Mouse (Mus musculus): ENCODE measurements at regions not wholly inside any gene's neighbourhood (a gene's known extent, or its start where the extent isn't known, plus 50 kb on each side); places are given as distances from the start of the nearest gene placed in this dataset.
"Not testable (repeated sequence)": the region's sequence is repeated elsewhere in the genome, so short reads cannot be mapped to it uniquely, and the experiment has no call there.

DNA sequence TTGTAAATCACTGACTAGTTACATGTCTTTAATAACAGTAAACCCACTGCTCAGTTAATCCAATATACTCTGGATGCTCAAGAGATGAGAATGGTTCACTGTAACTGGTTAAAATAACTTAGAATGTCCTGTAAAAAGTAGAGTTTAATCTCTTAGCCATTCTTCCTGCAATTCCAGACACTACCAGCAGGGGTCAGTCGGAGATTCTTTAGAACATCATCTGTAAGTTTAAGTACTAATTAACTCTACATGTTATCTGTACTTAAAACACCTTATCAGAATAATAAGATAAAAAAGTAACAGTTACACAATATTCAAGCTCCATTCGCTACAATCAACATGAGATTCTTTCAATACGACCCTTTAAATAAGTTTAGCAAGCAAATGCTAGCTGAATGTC is 58.7 kb upstream of the Olig3 start:
- DNase-seq (ENCODE audit: low spot score) = no peak

DNA sequence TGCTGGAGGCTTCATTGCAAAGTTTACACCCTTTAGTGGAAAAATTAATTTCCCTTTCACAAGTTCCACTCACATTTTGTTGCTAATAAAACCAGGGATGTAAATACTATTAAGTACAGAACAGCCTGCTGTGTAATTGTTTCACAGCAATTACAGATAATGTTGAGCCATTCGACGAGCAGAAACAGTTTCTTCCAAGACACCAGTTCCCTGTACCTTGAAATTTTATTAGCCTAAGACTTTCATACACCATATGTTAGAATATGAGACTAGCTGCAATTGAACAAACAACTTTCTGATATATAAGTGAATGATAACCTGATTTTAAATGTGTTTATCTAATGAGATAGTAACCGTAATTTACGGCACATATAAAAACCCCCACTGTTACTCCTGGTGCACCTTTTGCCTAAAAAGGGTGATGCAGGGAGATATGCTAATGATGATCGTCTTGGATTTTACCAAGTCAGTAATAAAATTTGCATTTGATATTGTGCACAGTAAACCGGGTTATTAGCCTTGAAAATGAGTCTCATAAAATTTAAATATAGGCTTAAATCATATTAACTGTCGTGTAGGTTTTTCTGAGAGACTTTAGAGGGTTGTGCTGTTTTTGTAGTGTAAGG is 60.8 kb upstream of the Olig3 start:
- no peak for DNase-seq (ENCODE audit: low spot score)

DNA sequence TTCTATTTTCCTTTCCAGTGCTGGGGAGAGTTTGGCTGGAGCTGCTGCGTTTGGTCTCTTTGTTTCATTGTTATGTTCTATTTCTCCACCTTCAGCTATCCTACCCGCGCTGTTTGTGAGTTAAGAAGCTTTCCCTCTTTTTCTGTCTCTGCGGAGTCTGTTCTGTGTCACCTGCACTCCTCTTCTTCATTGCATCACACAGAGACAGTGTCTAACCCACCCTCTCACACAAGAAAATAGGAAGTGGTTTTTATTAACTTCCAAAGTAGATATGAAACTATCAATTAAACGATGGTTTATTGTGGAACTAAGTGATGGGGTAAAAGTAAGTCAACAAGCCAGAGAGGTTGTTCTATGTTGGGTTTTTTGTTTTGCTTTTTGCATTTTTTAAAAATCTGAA is 64.9 kb upstream of the Olig3 start:
- no peak for DNase-seq (ENCODE audit: low spot score)

DNA sequence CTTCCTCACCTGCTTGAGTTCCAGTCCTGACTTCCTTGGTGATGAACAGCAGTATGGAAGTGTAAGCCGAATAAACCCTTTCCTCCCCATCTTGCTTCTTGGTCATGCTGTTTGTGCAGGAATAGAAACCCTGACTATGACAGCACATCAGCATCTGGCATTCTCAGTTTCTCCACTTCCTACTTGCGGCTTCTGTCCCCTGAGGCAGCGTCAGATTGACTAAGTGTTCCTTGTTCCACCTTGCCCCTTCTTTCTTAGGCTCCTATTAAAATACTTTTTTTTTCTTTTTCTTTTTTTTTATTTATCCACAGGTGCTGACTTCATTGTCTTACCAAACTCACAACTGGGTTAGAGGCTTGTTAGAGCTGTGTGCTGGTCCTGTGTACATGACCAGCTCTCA is 65.3 kb upstream of the Olig3 start:
- DNase-seq (ENCODE audit: low spot score) = not testable (repeated sequence)

DNA sequence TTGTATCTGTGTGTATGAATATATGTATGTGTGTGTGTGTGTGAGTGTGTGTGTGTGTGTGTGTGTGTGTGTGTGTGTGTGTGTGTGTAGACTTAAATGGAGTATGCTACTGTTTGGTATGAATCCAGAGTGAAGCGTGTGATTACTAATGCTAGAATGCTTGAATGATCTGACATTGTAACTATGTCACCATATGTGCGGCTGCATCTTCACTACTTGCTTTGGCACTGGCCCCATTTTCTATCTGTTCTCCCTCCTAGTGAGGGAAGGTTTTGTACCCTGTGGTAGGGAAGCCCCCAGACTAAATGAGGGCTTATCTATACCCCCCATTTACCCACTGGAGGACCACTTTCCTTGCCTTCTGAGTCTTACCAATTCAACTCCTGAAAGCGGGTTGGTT is 74.2 kb upstream of the Olig3 start:
- DNase-seq (ENCODE audit: low spot score) = no peak

DNA sequence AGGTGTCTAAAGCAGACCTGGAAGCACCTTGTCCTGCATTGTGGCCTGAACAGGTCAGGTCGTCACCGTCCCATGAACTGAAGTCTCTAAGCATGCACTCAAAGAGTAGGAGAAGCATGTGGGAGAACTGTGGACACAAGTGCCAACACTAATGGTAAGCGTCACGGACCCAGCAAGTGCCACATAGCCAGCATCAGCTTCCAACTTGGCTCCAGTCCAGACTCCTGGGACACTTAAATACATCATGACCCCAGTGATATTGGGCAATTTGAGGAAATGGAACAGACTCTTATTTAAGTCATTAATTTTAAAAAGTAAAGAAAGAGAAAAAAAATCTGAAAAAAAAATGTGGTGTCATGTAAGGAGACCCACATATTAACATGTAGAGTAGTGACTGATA is 75.3 kb upstream of the Olig3 start:
- no peak for DNase-seq (ENCODE audit: low spot score)

DNA sequence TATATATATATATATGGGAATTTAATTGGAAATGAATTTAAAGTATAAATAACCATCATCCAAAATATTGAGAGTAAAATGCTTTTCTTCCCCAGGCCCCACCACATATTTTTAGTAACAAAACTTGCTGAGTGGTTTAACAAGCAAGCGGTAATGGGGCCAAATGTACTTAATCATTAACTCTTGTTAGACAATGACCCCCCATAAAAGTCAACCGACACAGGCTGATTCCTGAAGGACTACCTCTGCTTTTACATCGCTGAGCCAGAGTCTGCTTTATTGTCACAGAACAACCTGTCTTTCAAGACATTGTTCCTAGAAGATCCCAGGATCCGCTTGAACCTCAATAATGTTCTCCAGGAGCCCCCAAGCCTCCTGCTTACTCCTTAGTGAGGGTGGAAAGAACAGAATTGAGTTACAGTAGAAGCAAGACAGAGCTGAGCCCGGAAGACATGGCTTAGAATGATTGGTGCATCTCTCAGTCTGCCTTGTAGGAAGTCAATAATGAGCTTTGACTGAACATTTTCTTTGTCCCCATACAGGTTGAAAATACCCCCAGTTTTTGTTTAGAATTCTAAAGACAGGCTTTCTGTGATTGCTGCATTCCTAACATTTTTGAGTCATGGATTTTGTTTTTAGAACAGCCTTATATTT is 78.0 kb upstream of the Olig3 start:
- DNase-seq (ENCODE audit: low spot score) = no peak

DNA sequence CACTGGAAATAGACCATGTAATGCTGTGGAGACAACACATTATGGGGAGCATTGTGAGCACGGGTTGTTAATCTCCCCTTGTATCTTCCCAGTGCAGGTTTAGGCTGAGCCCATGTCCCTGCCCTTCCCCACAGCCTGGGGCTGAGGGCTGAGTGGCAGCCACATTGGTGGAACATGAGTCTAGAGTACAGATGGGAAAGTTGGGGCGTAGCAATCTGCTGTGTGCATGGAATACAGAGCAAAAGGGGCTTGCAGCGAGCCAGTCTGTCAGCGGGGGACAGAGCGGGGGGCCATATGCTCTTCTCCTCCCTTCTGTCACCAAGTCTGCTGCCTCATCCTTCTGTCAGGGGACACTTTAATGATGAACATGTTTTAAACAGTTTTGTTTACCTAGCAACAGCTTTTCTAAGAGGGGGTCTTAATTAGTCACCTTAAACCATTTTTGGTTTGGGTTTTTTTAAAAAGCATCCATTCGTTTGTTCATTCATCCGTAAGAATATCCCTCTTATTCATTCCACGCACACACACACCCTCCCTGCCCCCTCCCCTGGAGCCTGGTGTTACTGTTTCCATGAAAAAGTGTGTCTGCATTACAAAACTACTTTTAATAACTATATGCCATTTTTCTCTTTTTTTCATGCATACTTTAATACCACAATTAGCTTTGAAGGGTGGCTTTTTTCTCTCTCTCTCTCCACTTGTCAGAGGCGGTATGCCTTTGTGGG is 79.1 kb upstream of the Olig3 start:
- no peak for DNase-seq (ENCODE audit: low spot score)

DNA sequence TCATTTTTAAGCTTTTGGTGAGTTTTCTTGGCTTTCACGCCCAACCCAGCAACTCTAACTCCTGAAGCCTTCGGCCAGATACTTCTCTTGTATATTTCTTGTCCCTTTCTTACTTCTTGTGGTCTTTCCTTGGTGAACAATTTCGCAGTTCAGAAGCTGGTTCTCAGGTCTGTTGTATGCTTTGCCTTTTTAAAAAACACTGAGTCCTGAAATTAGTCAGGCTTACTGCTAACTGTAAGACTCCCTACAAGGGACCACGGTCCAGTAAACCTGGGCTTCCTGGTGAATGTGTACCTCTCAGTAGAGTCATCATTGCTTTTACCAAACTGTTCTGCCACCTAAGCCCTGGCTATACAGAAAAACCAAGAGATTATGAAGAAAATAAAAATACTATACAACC is 81.3 kb upstream of the Olig3 start:
- no peak for DNase-seq (ENCODE audit: low spot score)

DNA sequence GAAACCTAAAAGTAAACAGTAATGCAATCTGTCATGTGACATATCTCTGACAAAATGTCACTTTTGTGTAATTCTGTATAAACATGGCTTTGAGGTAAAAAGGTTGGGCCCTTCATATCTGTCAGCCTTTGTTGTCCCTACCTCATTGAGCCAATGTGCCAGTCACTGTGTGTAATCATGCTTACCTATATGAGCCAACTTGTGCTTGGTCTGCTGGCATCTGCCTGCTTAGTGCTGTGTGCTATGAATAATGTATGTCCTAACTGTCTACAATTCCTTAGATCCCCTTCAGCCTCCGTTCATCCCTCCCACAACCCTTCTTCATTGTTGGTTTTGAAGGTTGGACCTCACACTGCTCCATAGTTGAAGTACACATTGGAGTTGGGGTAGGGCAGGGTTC is 86.9 kb upstream of the Olig3 start:
- no peak for DNase-seq (ENCODE audit: low spot score)

DNA sequence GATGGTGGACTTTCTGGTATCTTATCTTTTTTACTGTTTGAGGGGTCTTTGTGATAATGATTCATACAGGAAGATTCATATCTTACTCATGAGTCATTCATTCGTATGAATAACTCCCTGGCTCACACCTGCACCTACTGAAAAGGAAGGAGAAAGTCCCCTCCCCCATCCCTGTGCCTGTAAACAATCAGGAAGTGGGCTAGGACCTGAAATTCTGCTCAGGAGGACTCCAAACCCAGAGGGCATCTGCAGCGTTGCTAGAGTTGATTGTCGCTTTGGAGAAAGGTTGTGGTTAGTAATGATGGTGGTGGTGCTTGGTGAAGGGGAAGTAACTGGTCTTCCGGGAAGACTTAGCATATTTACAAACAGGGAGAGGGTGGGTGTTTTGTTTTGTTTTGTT is 88.3 kb upstream of the Olig3 start:
- DNase-seq (ENCODE audit: low spot score) = no peak

DNA sequence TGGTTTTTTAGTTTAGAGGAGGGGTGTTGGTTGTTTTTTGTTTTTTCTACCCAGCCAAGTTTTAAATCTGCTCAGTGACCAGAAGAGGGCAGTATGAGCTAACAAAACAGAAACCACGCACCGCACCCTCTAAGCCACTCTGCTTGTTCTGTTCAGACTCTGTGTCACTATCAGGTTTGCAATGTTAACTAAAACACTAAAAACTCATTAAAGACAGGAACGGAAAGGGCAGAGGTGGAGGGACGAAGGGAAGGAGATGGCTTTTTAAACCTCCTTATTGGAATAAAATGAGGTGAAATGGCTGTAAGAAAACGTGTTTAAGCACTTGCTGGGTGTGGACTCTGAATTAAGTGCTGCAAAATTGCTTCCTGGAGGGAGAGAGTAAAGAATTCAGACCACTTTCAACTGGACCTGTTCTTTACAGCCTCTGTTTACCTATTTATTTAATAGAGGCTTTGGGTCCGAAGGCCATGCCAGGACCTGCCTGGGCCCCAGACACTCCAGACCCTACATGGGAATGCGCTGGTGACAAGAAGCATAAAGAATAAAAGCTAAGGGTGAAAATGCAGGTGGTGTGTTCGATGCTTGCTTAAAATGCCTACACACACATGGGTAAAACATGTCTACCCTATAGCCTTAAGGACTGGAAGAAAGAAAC is 116.1 kb upstream of the Olig3 start:
- peak; percentile 42 for DNase-seq (ENCODE audit: low spot score)

DNA sequence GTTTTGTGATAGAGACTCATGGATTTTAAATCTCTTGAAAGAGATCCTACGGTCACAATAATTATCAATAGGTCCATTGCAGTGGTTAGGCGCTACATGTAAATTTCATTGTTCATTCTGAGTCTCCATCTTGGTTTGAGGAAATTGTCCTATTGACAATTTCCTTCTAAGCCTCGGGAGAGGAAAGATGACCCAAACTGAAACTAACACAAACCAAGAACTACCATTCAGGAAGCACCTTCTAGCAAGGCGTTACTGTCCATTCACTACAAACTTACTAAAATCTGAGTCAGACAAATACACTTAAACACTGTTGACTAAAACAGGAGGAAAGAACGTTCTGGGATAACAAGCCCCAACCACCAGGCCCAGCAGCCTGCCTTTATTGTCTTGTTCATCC is 140.1 kb upstream of the Olig3 start:
- no peak for DNase-seq (ENCODE audit: low spot score)

DNA sequence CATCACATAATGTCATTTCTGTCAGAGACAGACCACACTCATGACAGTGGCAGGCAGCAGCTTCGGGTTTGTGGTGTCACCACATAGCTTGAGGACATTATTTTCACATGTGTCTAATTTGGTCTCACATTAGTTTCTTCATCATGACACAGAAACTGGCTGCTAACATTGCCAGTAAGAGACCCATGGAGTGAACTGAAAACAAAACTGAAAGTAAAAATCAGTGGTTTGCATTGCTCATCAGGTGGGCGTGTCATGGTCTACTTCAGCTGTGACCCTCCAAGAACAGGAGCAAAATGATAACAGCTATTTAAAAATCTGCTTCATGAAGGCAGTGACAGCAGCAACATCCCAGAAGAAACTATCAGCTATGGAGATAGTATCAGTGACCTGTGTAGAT is 146.6 kb upstream of the Olig3 start:
- DNase-seq (ENCODE audit: low spot score) = no peak

DNA sequence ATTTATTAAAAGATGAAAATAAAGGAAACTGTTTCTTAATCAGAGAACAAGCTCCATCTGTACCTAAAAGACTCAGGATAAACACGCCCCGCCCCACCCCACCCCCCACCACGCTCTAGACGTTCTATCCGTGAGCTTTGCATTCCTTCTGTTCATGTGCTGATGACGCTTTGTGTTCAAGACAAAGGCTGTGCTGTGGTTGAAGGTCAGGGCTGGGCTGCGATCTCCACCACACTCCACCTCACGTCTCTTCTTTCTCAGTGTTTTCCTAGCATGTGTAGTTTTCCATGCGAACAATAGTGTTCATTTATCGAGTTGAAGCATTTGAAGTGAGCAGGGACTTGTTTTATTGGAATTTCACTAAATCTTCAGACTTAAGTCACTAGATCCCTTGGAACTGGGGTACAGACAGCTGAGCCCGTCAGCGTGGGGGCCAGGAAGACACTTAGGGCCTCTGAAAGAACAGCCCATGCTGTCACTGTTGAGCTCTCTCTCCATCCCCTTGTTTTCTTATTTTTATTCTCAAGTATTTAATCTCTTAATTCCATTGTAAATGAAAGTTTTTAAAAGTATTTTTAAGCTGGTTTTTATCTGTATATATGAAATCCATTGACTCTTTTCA is 148.1 kb upstream of the Olig3 start:
- no peak for DNase-seq (ENCODE audit: low spot score)

DNA sequence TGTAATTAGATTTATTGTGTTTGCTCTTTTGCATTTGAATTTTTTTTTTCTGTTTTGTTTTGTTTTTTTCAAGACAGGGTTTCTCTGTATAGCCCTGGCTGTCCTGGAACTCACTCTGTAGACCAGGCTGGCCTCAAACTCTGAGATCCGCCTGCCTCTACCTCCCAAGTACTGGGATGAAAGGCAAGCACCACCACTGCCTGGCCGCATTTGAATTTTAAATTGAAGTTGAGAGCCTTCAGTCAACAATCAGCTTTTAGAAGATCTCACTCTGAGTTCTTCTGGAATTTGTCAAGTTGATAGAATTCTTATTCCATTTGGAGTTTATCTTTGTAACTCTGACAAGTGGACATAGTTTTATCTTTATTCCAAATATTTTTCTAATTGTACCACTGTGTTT is 148.8 kb upstream of the Olig3 start:
- DNase-seq (ENCODE audit: low spot score) = no peak

DNA sequence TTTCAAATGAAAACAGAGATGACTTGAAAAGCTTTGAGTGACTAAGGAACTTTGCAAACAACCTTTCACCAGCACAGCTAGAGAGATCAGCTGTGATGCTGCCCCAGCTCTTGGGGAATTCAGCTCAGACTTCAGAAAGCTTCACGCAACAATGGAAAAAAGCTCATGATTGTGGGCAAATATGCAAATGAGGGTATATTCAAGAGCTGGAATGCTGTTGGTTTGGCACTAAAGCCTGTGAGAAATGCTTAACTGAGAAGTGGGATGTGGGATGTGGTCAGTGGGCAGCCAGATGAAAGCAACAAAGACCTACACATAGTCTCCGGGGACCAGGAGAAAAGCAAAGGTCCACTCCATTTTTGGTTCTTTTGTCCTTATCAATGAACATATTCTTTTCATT is 156.0 kb upstream of the Olig3 start:
- no peak for DNase-seq (ENCODE audit: low spot score)

DNA sequence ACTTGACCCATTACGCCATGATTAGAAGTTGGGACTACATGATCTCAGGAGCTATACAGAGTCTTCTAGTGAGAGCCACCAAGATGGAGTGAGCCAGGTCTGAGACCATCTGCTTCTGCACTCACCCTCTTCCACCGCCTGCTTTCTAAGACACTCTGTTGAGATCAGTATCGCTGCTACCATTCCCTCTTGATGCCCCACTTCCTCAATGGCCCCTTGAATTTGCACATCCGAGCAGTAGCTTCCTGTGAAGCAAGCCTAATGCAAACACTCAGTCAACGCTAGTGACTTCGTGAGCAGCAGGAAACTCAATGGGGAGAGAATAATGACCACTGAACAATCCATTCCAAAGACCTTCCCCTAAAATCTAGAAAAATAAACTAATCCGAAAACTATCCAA is 160.7 kb upstream of the Olig3 start:
- DNase-seq (ENCODE audit: low spot score) = no peak

DNA sequence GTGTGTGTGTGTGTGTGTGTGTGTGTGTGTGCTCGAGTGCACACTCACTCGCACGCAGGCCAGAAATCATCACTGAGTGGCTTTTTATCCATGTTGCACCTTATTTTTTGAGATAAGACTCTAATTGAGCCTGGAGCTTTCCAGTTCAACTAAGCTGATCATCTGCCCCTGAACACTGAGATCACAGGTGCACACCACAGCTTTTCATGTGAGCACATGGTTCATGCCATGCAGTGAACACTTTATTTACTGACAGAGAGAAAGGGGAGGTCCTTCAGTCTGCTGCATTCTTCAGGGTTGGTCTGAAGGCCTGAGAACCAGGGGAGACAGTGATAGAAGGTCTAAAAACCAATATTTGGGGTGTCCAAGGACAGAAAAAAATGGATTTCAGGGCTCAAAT is 161.7 kb upstream of the Olig3 start:
- DNase-seq (ENCODE audit: low spot score) = no peak

DNA sequence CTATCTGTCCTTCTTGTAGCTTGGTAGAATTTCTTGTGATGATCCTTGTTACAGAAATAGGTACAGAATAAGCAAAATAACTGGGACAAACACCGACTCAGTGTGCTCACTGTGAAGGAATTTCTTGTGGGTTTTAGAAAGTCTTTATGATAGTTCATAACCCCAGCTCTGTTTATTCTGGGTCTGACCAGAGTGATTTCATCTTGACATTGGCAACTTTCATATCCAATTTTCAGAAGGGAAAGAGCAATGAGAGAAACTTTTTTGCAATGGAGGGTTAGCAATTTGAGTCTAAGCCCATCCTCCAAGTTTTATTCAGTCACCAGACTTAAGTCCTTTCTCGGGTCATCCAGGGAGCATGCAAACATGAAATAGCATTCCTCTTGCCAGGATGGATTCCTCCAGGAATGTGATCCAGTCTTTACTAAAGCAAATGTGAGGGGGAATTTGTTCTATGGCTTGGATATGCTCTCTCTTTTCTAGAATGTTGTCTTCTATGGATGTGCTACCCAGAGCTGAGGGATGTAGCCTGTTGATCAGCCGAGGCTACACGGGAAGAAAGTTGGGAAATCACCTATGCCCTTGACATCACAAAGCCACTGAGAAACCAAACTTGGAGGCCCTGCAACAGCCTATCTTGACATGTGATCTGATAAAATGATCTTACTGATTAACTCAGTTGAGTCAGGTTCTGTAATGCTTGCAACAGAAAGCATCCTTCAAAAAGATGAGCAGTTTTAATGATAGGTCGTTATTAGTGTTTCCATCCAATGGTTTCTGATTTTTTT is 163.2 kb upstream of the Olig3 start:
- DNase-seq (ENCODE audit: low spot score) = no peak

DNA sequence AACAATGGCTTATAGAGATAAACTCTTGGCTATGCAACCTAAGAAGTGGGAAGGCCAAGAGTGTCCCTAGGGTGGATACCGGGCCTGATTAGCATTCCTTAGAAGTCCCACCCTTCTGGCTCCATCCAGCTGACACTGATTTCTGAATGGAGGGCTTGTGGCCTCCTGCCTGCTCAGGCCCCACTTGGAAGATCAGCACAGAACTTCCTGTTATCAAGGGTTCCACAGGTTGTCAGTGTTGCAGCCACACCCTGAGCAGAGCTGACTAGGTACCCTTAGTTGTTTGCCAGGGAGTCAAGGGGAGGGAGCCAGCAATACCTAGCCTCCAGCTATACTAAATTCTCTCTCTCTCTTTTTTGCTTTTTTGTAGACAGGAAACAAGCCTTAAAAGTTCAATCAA is 164.1 kb upstream of the Olig3 start:
- no peak for DNase-seq (ENCODE audit: low spot score)
